Mouse (Mus musculus) erythroblast, embryonic 14.5 days (primary cell): Measurements from ENCODE around the gene Pla1a.

Experiments
- GATA1 ChIP-seq: IDR thresholded peaks from 2 replicates; pipeline ENCODE4 v1.6.1; 2012; ENCODE audit warnings: low read length, inconsistent platforms, mixed read lengths
- TAL1 ChIP-seq: IDR thresholded peaks from 3 replicates; pipeline ENCODE4 v1.6.1; 2012; ENCODE audit warnings: low read length, inconsistent platforms, mixed read lengths

DNA sequence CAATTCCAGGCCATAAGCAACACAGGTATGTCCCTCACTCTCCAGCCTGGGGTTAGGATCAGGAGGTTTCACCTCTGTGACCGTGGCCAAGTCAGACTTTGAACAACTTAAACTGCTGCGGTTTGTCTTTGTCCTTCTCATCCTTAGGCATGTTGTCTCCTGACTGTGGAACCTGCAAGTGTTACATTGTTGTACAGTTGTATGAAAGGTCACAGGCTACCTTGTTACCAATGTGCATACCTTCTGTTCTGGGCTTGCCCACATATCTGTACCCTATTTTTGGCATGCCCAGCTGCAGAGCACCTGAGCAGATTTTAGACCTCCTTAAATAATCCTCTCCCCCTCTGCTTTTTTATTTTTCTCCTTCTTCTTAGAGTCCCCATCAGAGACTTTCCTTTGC lies 73.7 kb downstream of the Pla1a start:
- TF ChIP-seq GATA1 (no peak), TAL1 (no peak)
